Mouse (Mus musculus) 416B (cell line): ENCODE measurements at regions not wholly inside any gene's neighbourhood (a gene's known extent, or its start where the extent isn't known, plus 50 kb on each side); places are given as distances from the start of the nearest gene placed in this dataset.

Experiments
- DNase-seq: peaks from one replicate; pipeline ENCODE4 v3.0.0; 2011; ENCODE audit warnings: low read depth

- no peak for DNase-seq
Observed at GRCm38 (mm10) chr19:15487576-15487975, 459.6 kb downstream of the Psat1 start.

DNA sequence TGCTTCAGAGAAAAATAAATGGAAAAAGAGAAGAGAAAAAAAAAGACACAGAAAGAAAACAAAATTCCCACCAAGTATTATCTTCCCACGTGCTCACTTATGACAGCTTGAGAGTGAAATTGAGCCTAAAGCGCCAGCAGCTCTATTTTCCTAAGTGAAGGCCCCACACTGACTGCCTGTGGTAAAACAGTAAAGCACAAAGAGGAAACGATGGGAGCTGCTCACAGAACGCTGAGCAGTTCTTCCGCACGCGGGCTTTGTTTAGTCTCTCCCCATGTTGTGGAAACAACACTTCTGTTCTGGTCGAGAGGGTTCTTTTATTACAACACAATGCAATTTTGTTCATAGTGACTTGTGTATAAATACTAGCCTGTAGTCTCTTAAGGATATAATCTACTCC, 465.5 kb downstream of the Psat1 start:
- DNase-seq, result no peak

DNA sequence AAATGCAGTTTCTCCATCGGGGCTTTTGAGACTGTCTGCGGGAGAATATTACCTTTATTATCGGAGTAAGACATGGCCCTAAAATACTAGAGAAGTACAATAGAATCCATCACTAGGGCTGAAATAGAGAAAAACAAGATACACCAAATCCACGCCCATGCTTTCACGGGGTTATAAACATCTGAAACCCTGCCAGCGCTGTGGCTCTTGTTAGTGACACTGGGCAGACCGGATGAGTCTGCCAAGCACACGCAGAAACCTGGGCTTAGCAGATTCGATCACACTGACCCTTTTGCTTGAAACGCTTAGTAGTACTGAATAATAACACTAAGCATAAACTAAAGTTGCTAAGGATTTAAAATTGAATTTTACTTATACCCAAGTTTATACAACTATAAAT, 477.6 kb downstream of the Psat1 start:
- DNase-seq, result no peak

DNA sequence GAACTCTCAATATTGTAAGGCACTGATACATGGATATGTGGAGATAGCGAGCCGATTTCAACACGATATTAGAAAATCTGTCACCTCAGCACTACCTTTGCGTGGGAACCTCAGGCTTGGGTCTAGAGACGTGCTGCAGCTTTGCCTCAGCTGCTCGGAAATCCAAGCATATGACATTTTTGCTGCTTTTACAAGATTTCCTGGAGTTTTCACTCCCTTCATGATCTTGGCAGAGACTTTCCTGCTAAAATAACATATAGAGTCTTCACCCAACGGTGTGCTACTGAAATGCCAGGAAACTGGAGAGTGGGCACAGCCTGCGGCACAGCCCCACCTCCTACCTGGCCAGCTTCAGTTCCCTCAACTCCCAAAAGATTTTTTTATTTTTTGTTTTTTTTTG, 480.4 kb downstream of the Psat1 start:
- no peak for DNase-seq

- no peak for DNase-seq
Observed at GRCm38 (mm10) chr19:15465063-15465760, 481.9 kb downstream of the Psat1 start.

DNA sequence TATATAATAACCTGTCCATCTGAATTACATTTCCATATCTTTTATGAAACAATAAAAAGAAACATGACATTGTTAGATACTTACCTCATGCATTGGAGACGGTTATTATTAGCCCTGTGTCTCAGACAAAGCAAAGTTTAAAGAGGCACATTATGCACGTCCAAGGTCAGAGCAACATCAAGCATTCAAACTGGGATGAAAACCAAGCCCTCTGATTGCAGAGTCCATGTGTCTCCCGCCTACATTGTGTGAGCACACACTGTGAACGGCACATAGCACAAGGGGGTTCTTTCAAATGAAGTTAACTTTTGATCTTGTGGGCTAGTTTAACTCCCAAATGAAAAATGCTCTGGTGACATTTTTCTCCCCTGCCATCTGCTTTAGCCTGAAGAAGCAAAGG, 489.3 kb downstream of the Psat1 start:
- DNase-seq, result no peak

- no peak for DNase-seq
Observed at GRCm38 (mm10) chr19:15456943-15457735, 490.0 kb downstream of the Psat1 start.

DNA sequence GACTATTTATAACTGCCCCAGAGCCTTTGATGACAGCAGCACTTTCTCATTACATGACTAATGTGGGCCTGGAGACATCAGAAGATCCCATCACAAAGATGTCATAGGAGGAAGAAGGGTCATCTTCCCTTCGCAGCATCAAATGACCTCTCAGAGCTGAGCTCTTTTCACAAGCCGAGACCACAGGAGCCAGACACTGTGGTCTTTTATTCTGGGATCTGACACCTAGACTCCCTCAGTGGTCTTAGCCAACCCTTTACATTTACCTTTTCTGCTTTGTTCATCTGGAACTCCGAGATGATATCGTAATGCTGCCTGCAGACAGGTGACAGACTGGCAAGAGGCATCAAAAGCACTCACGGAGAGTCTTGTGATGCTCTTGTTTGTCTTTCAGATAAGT, 498.1 kb downstream of the Psat1 start:
- DNase-seq, result no peak

DNA sequence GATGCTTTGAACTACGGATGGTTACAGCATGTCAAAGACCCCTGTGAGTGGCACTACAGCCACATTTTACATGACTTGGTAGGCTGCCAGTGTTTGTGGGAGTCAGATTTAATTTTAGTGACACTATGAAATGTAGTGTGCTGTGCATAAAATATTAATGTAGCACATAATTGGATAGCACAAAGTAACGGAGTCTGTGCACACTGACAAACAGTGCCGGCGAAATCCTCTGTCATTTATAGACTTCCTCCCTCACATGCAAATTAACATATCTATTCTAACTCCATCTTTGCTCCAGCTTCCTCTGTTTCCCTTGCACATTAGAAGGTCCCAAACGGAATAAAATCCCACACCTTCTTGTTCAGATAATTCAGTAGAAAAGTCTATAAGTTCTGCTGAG, 515.3 kb downstream of the Psat1 start:
- no peak for DNase-seq

GRCm38 (mm10) chr19:15421311-15421710, 525.8 kb downstream of the Psat1 start:
- DNase-seq, result no peak

DNA sequence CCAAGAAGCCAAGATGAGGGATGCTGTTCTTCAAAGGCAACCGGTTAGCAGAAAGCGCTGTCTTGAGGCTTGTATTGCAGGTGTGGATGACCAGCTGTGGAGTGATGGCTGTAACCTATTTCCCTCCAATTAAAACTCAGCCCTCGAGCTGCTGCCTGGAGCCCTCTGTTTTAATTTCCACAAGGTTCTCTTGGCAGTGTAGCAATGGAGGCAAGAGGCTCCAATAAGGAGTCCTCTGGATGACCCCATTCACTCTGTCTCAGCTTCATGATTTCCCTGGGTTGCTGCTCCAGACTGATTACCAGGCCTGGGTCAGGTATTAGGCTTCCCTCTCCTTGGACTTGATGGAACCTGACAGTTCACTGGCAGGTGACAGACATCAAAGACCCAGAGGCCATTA, 548.5 kb downstream of the Psat1 start:
- DNase-seq, result no peak

GRCm38 (mm10) chr19:15371682-15372081, 575.5 kb downstream of the Psat1 start:
- DNase-seq, result no peak

GRCm38 (mm10) chr19:15366951-15367350, 580.2 kb downstream of the Psat1 start:
- no peak for DNase-seq

- DNase-seq, result no peak
Observed at GRCm38 (mm10) chr19:15357181-15357580, 590.0 kb downstream of the Psat1 start.

GRCm38 (mm10) chr19:15348356-15348755, 598.8 kb downstream of the Psat1 start:
- no peak for DNase-seq

- DNase-seq, result no peak
Observed at GRCm38 (mm10) chr19:15342229-15342628, 604.9 kb downstream of the Psat1 start.

DNA sequence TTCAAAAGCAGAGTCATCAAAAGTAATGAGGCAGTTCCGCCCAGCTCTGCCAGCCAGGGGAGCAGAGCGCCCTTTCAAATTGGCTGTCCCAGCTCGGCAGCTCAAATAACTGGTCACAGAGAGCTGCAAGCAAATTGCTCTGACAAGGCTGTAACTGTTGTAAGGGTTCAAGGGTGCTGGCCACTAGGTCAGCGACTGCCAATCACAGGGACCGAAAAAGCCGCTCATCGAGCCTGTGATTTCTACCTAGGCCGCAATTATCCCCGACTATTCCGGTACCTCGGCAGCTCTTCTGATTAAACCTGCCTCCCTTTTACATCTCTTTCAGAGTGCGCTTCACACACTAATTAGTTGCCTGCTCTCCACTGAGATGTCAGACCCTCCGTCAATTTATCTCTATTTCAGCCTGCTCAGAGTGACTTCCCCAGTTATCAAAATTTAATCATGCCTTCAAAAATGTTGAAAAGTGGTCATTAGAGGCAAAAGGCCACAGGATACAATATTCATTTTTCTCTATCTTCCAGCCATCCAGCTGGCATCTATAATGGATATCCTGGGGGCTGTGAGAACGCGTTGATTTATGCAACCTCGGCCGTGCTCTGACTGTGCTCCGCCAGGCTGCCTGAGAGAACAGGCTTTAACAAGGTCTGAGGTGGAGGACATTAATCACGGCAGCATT, 606.7 kb downstream of the Psat1 start:
- no peak for DNase-seq

DNA sequence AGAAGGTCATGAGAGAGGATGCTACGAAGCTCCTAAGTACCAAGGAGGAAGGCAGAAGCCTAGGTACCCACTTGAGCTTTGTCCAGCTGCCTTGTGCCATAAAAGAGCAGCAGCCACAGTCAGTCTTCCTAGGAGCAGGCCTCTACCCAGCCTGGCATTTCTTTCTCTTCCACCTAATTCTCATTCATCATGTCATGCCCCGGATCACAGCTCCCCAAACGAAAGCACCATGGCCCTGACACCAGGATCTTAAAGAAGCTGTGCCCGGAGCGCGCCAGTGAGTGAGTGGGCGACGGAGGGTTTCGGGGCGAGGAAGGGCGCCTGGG, 607.2 kb downstream of the Psat1 start:
- DNase-seq, result no peak

DNA sequence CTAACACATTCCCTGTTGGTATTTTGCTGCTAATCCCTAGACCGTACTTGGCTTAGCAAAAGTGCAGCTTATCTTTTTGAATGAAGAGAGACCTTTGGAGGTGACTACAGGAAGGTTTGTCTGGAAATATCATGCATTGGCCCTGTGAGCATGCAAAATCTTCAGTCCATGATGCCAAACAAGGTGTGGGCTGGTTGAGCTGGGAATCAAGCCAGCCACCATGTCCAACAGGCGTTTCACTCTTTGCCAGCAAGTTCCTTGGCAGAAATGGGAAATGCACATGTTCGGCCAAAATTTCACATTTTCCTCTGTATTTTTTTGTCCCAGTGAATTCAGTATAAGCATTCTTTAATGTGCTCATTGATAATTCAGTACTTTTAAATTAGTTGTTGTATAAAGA, 617.0 kb downstream of the Psat1 start:
- DNase-seq, result no peak

DNA sequence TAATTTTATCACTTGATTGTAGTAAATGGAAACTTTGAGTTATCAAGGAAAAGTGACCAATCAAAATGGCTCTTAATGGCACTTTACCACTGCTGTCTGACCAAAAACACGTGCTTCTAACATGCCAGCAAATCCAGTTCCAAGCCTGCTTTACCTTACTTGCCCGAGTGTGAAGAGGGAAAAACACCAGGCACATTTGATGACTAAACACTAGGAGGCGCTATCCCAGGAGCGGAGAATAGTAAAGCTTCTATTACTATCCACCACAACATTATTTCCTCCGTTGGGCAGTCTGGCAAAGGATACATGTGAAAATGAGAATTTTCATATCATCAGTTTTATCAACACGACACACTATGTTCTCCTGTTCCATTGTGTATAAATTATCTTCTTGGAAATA, 647.7 kb downstream of the Psat1 start:
- peak; percentile 22 for DNase-seq

DNA sequence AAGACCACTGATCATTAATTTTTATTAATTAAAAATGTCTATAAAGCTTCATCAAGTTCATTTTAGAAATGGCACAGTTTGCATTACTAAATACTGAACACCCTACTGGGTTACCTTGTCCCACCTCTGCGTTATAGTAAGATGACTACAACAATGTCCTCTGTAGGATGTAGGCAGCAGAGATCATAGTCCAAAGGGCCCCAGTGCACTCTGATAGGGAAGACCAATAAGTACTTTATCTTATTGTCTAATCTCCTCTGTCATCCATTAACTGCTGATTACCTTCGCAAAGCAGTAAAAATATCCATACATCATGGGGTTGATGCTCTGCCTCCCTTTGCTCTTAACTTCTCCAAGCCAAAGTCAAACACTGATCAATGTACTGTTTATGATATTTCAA, 662.1 kb downstream of the Psat1 start:
- no peak for DNase-seq

DNA sequence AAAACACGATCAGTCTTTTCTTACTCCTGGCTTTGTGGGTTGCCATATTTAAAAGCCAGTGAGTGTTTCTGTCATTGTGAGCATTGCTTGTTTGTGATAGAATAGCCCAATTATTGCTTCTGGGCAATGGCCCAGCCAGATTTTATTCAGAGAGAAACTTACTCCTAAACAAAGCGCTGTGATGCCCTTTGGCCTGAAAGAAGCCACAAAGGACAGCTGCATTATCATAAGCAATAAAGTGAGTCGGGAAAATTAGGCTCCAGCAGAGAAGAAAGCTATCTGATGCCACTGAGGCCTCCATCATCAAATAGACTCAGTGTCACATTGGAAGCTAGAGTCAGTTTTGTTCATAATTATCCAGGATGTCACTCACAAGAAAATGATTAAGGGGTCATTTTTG, 644.9 kb upstream of the Tle4 start:
- DNase-seq, result no peak
